Mouse (Mus musculus) C3H10T1/2 (cell line): ENCODE results near the gene Barx1. TPM values are rescaled to one million over a fixed set of nuclear protein-coding genes. Genes with fewer than 3 reads are reported as not detected.

Source experiments
- polyA plus RNA-seq, 2 experiments: library from polyadenylated mRNA; unstranded; fragments of >200 nt; fragmentation: generic; extraction: Trizol; gene quantifications; one replicate each; pipeline ENCODE4 v1.2.1; 2012; ENCODE audit warnings: missing spikeins in 2 of 2

Barx1 gene
- not detected for polyA plus RNA-seq

GRCm38 (mm10) chr13:48662431-48663143 lies at the start of gene Barx1:
Gene Barx1, plus strand, starts transcription at chr13:48662998.

DNA sequence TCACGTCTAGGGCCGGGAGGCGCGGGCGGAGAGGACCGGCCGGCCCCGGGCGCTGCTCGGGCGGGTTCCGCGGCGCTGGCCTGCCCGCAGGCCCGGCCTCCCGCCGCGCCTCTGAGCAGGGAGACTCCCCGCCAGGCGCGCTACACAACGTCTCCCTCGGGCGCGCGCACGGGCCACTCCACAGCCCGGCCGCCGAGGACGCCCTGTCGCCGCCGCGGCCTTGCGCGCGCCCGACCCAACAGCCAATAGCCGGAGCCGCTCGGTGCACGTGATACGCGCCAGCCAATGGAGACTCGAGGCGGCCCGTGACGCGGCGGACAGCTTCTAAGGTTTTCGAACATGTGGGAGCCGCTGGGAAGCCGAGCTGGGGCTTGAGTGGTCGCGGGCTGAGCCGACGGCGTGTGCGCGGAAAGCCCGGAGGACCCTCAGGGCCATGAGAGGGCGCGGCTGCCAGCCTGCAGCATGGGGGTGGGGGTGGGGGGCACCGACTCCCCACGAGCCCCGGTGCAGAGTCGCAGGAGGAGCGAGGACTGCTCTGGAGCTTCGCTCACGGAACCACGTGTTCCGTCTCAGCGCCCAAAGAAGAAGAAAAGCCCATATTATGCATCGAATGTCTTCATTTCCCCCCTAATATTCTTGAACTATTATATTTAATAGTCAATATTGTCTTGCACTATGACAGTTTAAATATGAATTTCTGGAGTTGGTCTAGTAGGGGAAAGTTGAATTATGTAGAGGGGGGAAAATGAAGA lies 37.2 kb upstream of the Barx1 start, which contains the start of gene Ptpdc1:
Gene Ptpdc1 (minus strand): TSS at position 232 of the 752 bp plus-strand sequence.

Other genes with a start within 250 kb of the Barx1 start
- gene Zfp169, start 149.5 kb upstream of the Barx1 start, polyA plus RNA-seq: 1 to 10 TPM in 1 of 2 experiments, under 1 TPM in 1; 0.21 to 2.1 TPM
- gene A830005F24Rik, start 149.4 kb upstream of the Barx1 start, polyA plus RNA-seq: under 1 TPM; 0.13 to 0.70 TPM
- gene Ptpdc1, start 37.3 kb upstream of the Barx1 start, polyA plus RNA-seq: 10 to 100 TPM in 1 of 2 experiments, under 1 TPM in 1; 0.96 to 13.4 TPM
- 10 to 100 TPM in 1 of 2 experiments, 1 to 10 TPM in 1; 4.1 to 22.8 TPM for gene Phf2, start 208.1 kb downstream of the Barx1 start, polyA plus RNA-seq